Mouse (Mus musculus) spleen, adult 18-20 months (tissue): ENCODE results near the gene Map2.

Source experiments
- DNase-seq, 2 experiments: peaks; one replicate each; pipeline ENCODE4 v3.0.0; 2022; ENCODE audit warnings: mixed read lengths in 2 of 2

Gene Map2

GRCm38 (mm10) chr1:66205517-66205916 is 30.4 kb downstream of the Map2 start:
- no peak for DNase-seq

- no peak for DNase-seq
Measured at GRCm38 (mm10) chr1:66206904-66207303, 31.8 kb downstream of the Map2 start.

GRCm38 (mm10) chr1:66211074-66211791 is 36.2 kb downstream of the Map2 start:
- DNase-seq = no peak

GRCm38 (mm10) chr1:66221497-66221896 is 46.4 kb downstream of the Map2 start:
- no peak for DNase-seq

- no peak for DNase-seq
Measured at GRCm38 (mm10) chr1:66223331-66223730, 48.3 kb downstream of the Map2 start.

- DNase-seq = no peak
Measured at GRCm38 (mm10) chr1:66226372-66227368, 51.6 kb downstream of the Map2 start.

GRCm38 (mm10) chr1:66228205-66228604 is 53.1 kb downstream of the Map2 start:
- DNase-seq = no peak

GRCm38 (mm10) chr1:66230345-66230744 is 55.3 kb downstream of the Map2 start:
- no peak for DNase-seq

- DNase-seq = no peak
Measured at GRCm38 (mm10) chr1:66231963-66232362, 56.9 kb downstream of the Map2 start.

- DNase-seq = no peak
Measured at GRCm38 (mm10) chr1:66244910-66245309, 69.8 kb downstream of the Map2 start.

- DNase-seq = no peak
Measured at GRCm38 (mm10) chr1:66251649-66252332, 76.7 kb downstream of the Map2 start.

- DNase-seq = no peak
Measured at GRCm38 (mm10) chr1:66252333-66252724, 77.3 kb downstream of the Map2 start.

- no peak for DNase-seq
Measured at GRCm38 (mm10) chr1:66263220-66263619, 88.1 kb downstream of the Map2 start.

GRCm38 (mm10) chr1:66266231-66266924 is 91.3 kb downstream of the Map2 start:
- no peak for DNase-seq

GRCm38 (mm10) chr1:66277663-66278062 is 102.6 kb downstream of the Map2 start:
- DNase-seq = no peak

- no peak for DNase-seq
Measured at GRCm38 (mm10) chr1:66279222-66280009, 104.3 kb downstream of the Map2 start.

- DNase-seq = no peak
Measured at GRCm38 (mm10) chr1:66280152-66280551, 105.1 kb downstream of the Map2 start.

GRCm38 (mm10) chr1:66282447-66282846 is 107.4 kb downstream of the Map2 start:
- DNase-seq = no peak

GRCm38 (mm10) chr1:66288987-66289386 is 113.9 kb downstream of the Map2 start:
- no peak for DNase-seq

GRCm38 (mm10) chr1:66292121-66292881 is 117.2 kb downstream of the Map2 start:
- no peak for DNase-seq

- DNase-seq = no peak
Measured at GRCm38 (mm10) chr1:66299376-66299775, 124.3 kb downstream of the Map2 start.
